Mouse (Mus musculus): ENCODE data around the gene Psg19.

DNA sequence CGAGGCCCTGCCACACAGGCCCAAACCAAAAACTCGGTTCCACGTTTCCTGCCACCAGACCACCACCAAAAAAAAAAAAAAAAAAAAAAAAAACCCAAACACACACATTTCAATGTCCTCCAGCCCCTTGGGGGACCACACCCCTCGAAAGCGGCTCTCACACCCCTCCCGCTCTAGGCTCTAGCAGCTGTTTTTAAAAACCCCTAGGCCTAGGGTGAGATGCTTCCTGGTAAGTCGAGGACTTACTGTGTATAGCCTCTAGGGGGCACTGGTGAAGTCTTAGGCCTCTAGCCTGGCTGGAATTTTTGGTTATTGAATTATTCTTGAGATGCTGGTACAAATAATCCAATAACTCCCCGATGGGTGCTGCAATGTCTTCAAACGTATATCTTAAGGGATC lies 30.3 kb upstream of the Psg19 start:
- TF ChIP-seq CTCF (IDR thresholded peaks at IDR 0.05; ENCODE audit: low read depth, low read length), result 0 out of 2 replicates have a peak, but pooled peaks have one; percentile 16
- TF ChIP-seq POLR2A (IDR thresholded peaks at IDR 0.05; ENCODE audit: extremely low read depth, insufficient read depth, low read length), result no peak
